Mouse (Mus musculus): Measurements from ENCODE around the gene Zpbp. TPM values are rescaled to one million over a fixed set of nuclear protein-coding genes. Genes with fewer than 3 reads are reported as not detected.

Gene Zpbp
- polyA plus RNA-seq (2021; fragmentation: Nextera tagmentation) = 0.21 and 0.69 TPM in 2 replicates
- long read RNA-seq, experiment 1, partial matches to known transcripts = 0 of 1 reads
- long read RNA-seq, experiment 1, other reads (novel, unspliced or antisense) = 1 of 1 reads
- long read RNA-seq, experiment 2, partial matches to known transcripts = 0 of 2 reads
- long read RNA-seq, experiment 2, other reads (novel, unspliced or antisense) = 2 of 2 reads

GRCm38 (mm10) chr11:11461635-11462560 lies at the start of gene Zpbp, which contains the start of gene Spata48:
TSS of gene Zpbp (minus strand) at chr11:11462408.
TSS of gene Spata48 (plus strand) at chr11:11462094.

Other genes with a start within 250 kb of the Zpbp start
- 0.11 and 0.13 TPM in 2 replicates for gene Spata48, start 314 bp downstream of the Zpbp start, polyA plus RNA-seq (2021; fragmentation: Nextera tagmentation)
- not detected in 2 replicates for gene 4930512M02Rik, start 165.4 kb upstream of the Zpbp start, polyA plus RNA-seq (2021; fragmentation: Nextera tagmentation)
- 0.48 and 1.5 TPM in 2 replicates for gene Ikzf1, start 222.6 kb upstream of the Zpbp start, polyA plus RNA-seq (2021; fragmentation: Nextera tagmentation)

Data from left cerebral cortex, adult 6 months (tissue).